Mouse (Mus musculus) heart, postnatal 4 days (tissue): ENCODE measurements around the gene Ptbp1. TPM values are rescaled to one million over a fixed set of nuclear protein-coding genes. Genes with fewer than 3 reads are reported as not detected.
A peak's percentile ranks its signal among the peaks of the same experiment; 100 is the strongest.

Experiments used
- DNase-seq: peaks from one replicate; pipeline ENCODE4 v3.0.0; 2021
- total RNA-seq, 2 experiments: library from RNA; stranded (reverse); gene quantifications; 2 replicates each; pipeline ENCODE4 v1.2.3; 2021

Gene Ptbp1
- total RNA-seq, 2 experiments from 2014 or later: 167 to 182 TPM

DNA sequence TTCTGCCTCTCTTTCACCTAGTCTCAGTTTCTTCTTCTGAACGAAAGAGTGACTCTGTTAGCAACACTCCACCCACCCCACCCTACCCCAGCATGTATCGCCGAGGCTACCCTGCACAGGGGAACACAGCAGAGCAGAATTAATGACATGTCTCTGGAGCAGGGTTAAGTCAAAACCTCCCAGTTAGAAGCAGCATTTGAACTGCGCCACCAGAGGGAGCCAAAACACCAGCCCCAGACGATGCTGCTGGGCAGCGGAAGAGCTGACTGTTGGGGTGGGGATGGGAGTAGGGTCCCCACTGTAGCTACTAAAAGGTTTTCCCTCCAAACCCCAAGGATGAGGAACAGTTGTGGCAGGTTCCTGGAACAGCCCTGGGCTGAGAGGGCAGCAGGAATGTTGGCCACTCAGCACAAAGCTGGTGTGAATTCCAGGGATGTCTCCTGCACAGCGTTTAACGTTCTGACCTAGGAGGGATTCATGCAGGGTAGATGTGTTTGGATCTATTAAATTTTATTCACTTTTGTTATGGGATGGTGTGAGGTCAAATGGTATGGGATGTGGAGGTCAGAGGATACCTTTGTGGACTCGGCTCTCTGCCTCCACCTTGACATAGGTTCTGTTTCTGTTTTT is 19.3 kb upstream of the Ptbp1 start:
- peak; percentile 87 for DNase-seq

DNA sequence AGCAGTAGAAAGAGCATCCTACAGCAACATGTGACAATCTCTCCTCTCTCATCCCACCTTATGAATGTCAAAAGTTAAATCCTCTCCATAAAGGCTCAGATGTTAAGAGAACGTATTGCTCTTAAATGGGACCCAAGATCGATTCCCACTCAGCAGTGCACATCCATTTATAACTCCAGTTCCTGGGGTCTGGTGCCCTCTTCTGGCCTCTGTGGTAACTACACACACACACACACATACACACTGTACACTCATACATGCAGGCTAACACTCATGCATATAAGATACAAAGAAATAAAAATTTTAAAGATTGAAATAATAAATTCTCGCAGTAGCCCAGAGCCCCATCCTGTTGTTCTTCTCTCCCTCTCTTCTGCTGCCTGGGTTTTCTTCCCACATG is 17.3 kb upstream of the Ptbp1 start:
- no peak for DNase-seq

DNA sequence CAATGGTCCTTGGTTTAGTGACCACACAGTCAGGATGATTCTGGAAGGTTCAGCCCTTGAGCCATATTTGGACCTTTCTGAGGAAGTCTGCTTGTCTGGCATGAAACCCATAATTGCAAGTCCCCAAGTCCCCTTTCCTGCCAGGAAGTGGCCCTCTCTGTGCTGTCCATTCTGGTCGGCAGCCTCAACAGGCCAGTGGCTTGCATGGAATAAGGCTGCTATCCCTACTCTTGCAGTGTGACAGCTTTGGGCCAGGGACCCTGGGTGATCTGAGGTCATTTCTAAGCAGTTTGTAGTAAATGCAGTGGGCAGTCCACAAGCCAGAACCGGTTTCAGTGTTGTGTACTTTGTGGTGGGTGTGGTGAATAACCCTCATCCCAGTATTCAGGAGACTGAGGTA is 16.1 kb upstream of the Ptbp1 start:
- DNase-seq: no peak

DNA sequence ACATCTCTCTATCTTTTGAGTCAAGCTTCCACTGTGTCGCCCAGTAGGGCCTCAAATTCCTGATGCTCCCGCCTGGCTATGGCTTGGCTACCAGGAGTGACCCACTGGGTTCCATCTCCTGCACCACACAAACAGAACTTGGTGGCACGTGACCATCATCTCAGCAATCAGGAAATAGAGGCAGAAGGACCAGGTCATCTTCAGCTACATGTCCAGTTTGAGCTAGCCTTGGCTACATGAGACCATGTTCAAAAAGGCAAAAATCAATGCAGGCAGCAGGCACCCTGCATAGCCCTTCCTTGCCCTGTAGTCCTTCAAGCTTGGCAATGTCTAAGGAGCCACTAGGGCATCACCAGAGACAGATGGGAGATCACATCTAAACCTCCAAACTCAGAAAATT is 14.1 kb upstream of the Ptbp1 start:
- no peak for DNase-seq

DNA sequence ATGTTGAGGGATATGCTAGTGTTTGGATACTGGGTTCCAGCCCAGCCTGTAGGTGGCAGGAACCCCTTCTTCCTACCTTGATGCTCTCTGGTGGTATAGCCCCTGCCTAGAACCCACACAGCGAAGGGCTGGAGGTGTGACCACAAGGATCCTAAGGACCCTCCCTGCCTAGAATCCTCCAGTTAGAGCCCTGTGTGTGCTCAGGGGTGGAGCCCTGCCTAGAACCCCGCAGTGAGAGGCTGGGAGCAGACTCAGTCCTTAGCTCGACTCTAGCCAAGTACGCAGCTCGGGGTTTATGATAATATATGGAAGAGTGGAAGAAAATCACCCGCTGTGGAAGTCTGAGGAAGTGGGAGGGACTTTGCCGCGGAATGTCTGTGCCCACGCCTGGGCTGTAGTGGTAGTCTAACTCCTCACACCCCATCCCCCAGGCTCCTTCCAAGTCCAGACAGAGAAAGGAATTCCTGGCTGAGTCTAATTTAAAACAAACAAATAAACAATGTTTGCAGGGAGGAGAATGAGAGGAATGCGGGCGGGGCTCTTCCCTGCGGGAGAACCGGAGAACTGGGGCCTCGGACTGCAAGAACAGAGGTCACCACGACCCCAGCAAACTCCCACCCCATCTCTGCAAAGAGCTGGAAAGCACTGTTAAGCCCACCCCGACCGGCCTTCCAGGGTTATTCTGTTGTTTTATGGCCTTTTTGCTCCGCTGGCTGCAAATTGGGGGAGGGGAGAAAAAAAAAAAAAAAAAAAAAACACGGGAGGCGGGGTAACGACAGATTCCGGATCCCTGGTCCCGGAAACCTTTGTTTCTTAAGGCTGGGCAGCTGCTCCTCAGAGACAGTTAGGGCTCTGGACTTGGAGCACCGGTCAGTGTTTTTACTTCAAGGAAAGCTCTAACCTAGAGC is 13.3 kb upstream of the Ptbp1 start:
- peak; percentile 73 for DNase-seq

DNA sequence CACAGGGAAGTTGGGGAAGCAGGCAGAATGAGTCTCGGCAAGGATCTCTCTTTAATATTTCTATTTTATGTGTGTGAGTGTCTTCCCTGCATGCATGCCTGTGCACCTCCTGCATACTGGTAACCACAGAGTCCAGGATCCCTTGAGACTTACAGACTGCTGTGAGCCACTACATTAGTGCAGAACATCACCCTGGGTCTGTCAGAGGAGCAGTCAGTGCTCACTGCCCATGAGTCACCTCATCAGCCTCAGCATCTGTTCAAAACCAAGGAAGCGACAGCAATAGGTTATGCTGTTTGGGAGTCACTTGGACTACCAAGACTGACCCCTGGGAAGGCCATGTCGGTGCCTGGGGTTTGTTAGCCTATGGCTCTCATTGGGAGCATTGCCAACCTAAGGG is 11.9 kb upstream of the Ptbp1 start:
- no peak for DNase-seq

DNA sequence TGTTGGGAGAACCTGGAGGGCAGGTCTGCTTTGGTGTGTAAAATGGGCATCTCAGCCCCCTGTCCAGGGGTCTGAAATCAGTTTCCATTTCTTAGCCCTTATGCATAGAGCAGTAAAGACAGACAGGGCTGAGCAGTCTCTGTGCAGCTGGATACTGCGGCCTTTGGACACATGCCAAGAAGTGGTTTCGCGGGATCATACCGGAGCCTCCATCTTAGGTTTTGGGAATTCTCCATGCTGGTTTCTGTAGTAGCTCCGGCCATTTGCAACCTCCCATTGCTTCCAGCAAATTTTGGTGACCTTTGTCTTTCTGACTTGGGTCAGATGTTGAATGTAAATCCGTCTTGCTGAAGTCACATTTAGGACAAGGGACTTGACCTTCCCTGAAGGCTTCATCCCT is 10.8 kb upstream of the Ptbp1 start:
- DNase-seq: no peak

DNA sequence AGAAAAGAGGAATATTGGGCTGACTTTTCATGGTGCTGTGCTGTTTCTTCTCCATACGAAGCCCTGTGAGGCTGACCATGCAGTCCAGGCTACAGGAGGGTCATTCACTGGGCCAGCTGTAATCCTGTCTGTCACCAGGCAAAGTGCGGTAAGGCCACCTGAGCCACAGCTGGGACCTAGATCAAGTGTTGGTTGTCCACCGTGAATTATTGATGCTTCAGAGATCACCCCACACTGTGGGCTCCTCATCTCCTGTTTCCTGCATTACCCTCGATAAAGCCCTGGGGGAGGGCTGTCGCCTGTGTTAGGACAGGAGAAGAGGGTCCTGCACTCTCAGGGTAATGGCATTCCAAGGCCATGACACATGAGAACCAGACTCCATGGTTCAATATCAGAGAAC is 7.7 kb upstream of the Ptbp1 start:
- no peak for DNase-seq

DNA sequence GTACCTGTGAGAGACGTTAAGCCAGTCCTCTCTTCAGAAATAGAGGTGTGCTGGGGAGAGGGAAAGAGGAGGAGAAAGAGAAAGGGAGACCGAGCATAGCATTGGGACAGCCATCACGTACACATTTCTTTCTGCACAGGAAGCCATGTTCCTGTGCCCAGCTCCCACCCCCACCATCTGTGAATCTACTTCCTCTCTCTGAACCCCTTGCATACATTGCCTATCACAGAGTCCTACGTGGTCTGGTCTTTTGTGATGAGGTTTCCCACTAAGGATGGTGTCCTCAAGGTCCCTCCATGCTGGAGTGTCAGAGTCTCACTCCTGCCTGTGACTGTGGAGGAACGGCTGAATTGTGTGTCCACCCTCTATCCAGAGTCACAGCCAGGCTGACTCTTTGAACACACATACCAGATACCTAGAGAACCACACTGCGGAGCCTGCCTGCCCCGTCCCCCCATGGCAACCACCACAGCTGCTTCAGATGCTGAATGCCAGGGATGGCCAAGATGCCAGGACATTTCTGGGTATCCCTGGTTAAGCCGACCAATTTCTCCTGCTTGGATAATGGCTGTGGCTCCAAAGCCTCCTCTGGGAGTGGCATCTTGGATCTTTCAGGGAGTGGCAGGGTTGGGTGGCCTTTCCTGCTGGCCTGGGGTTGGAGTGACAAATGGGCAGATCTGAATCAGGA is 4.1 kb upstream of the Ptbp1 start:
- no peak for DNase-seq

DNA sequence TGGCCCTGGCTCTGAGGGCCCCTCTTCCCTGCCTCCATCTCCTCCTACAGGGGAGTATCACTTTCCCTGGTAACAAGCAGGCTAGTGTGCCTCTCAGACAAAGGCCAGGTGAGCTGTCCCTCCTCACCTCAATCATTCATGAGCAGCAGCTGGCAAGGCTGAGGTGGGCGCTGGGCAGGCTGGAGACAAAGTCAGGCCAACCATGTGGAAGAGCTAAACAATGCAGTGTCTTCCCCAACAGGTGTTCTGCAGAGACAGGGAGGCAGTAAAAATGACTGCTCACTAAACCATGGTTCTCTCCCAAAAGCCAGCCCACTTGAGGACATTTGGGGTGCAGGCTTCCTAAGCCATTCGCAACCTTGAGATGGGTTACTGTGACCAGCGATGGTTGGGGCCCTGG is 2.6 kb upstream of the Ptbp1 start:
- no peak for DNase-seq

DNA sequence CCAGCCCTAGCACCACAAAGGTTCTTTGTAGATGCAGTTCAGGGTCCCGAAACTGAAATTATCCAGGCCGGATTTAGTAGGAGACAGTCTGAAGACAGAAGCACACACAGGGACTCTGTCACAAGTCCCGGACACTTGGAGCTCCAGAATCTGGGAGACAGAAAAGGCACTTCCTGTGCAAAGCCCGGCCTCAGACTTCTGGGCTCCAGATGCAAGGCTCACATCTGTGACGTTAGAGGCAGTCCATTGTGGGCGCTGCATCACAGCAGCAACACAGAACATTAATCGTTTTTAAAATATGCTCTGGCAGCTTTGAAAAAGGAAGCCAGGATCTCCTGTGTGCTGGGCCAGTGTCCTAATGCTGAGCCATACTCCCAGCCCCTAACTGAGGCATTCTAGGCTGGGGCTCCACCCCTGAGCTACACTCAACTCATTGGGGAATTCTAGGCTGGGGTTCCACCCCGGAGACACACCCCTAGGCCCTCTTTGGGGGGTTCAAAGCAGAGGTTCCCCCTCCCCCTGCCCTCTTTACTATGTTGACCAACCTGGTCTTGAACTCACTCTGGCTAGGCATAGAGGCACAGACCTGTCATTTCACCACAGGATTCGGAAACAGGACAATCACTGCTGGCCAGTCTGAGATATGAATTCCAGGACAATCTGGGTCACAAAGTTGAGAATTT is 2.0 kb upstream of the Ptbp1 start:
- peak; percentile 64 for DNase-seq

DNA sequence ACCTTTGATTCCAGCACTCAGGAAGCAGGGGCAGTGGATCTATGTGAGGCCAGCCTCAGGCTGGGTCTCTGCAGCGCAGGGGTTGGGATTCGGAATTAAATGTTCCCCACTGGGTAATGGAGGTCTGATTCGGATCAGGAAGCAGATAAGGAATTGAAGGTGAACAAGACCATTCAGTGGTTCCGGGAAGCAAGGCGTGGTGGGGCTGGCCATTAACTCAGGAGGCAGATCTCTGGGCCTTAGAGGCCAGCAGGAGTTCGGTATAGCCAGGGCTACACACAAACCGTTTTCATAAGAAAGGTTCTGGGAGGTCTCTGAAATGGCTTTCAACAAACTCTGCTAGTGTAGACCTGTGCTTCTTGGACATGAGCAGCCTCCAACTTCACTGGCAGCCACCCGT is 1.4 kb upstream of the Ptbp1 start:
- no peak for DNase-seq

DNA sequence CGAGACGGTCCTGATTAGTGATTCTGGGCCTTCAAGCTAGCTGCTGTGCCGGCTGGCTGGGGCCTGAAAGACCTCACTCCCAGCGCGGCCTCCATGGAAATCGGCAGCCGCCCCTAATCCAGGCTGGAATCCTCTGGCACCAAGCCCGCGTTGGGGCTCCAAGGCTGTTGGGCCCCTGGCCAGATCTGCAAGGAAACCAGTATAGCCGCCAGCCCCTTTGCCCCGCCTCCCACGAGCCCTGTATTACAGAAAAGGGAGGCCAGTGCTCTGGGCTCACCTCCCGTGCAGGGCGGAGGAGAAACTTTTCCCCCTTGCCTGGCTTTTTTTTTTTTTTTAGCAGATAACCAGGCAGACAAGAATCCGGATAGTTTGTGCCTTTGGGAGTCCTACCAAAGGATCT is 835 bp upstream of the Ptbp1 start:
- peak; percentile 100 for DNase-seq

DNA sequence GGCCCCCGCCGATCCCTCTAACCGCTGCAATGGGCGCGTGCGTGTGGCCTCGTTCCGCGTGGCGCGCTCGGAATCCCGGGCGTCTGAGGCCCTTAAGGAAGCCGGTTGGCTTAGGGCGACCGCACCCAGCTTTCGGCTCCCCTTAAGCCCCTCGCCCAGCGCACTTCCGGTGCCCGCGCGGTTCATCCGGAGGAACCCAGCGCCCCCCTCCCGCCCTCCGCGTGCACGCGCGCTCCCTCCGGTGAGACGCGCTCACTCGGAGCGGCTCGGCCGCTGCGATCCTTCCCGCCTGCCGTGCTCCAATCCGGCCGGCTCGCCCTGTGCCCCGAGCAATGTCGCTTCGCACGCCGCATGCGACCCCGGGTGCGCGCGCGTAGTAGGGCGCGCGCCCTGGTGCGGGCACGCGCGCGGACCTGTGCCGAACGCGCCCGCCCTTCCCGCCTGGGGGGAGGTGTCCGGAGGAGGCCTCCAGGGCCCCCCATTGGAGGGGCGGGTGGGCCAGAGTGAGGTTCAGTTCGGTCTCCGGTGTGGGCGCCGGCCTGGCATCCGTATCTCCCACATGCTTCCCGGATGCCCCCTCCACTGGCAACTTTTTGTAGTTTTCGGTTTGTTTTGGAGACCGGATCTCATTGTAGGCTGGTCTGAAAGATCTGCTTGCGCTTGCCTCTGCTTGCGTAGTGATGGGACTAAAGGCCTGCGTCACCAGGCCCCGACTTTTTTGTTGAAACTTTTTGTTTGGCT is 744 bp downstream of the Ptbp1 start:
- peak; percentile 77 for DNase-seq

DNA sequence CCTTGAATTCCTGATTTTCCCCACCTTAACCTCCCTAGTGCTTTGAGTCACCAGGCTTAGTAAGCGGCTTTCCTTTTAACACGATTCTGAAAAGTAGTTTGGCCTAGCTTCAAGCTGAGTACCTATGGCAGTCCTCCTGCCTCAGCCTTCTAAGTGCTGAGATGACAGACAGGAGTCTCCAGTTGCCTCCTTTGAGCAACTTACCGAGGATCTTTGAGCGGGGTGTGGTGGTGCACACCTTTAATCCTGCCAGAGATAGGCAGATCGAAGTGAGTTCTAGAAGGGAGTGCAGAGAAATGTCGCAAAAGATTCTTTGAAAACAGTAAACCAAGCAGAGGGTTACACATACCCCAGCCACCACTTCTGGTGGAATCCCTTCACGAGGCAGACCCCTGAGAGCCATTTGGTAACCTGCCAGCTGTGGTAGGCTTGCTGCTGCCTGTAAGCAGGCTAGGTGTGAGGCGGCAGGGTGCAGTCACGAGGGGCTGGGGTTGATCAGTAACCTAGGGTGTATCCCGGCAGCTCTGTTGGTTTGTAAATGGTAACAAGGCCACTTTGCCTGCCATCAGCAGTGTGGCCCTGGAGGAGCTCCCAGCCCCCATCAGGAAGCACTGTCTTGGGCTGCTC is 1.4 kb downstream of the Ptbp1 start:
- peak; percentile 59 for DNase-seq

DNA sequence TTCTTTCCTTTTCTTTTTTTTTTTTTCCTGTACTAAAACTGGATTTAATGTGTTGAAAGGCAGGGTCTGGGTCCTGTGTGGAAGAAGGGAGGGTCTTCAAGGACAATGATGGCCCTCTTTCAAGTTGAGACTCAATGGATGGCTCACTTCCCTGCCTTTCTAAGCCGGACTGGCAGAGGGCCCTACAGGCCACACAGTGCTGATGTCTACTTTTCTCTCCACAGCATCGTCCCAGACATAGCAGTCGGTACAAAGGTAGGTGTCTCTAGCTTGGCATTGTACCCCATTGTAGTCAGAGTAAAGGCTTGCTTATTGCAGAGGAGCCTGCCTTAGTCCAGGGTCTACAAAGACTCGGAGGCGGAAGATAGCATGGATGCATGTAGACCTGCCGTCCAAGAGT is 2.1 kb downstream of the Ptbp1 start:
- DNase-seq: no peak

DNA sequence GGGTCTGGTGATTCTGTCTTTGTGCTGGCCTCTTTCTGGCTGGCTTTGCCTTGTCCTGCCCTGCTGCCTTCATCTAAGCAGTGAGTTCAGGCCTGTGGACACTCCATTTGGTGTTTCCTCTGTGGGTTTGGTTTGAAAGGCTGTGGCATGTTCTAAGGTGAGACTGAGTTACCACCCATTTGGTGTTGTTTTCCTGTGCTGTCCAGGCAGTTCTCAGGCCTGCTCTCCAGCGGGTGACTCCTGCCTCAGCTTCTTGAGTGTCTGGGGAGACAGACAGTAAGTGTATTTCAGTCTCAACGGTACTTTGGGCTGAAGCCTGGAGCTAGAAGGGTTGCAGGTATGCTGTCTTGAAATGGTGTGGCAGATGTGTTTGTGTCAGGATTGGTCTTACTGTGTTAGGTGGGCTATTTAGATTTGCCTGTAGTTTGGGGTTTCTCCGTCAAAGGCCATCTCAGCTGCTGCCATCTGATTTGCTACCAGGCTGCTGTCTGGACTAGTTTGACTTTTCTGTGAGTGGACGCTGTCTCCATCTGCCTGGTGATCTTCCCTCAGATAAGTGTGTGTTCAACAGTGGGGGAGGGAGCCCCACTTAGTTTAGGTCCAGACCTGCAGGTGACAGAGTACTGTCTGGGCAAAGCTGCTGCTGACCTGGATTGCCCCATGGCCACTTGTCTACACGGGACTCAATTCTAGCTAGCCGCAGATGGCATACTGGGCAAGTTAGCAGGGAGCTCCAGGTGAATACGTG is 2.7 kb downstream of the Ptbp1 start:
- DNase-seq: no peak

DNA sequence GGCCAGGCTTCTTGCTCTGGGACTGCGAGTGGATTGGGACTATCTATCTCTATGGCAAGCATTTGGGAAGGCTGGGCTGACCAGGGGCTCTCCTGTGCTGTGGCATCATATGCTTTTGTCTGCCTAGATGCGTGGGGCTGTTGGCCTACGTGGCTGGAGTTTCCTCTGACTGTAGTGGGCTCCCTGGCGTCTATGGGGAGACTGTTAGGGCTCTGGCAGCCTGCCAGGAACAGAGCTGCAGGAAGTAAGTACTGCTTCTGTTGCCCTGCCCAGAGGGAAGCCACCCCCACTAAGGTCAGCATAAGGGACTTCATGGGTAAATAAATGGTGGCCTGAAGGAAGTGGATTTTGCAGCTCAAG is 3.2 kb downstream of the Ptbp1 start:
- peak; percentile 82 for DNase-seq

DNA sequence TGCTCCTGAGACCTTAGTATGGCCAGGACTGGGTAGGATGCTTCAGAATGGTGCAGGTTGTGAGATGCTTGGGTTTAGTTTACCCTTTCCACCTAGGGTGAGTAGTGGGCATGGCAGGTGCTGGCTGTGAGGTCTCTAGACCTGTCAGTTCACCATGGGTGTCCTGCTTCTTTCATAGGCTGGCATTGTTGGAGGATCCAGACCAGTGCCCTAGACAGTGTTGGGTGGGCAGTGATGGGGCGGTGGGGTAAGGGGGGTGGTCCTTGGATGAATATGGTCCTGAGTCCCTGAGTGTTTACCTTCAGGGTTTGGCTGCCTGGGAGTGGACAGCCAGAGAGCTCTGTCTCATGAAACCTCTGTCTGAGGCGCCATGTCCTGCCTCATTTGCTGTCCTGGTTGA is 3.7 kb downstream of the Ptbp1 start:
- no peak for DNase-seq

DNA sequence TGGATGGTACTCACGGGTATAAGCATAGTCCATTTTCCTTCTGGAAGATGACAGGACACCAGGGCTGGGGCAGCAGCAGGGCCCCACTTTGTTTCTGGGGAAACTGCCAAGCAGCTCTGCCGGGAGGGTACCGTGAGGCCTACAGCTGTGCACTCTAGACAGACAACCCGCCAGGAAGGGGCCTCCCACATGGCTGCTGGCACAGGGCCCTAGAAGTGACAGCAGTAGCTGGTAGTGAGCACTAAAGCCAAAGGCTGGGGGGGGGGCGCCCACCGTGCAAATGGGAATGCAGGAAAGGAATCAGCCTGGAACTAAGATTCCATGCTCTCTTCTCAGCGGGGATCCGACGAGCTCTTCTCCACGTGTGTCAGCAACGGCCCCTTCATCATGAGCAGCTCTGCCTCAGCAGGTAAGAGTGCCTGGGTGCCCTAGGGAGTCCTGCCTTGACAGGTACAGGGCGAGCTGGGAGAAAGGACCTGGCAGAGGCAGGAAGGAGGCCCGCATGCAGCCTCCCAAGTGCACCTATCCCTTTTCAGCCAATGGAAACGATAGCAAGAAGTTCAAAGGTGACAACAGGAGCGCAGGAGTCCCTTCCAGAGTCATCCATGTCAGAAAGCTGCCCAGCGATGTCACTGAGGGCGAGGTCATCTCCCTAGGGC is 4.3 kb downstream of the Ptbp1 start:
- peak; percentile 90 for DNase-seq

DNA sequence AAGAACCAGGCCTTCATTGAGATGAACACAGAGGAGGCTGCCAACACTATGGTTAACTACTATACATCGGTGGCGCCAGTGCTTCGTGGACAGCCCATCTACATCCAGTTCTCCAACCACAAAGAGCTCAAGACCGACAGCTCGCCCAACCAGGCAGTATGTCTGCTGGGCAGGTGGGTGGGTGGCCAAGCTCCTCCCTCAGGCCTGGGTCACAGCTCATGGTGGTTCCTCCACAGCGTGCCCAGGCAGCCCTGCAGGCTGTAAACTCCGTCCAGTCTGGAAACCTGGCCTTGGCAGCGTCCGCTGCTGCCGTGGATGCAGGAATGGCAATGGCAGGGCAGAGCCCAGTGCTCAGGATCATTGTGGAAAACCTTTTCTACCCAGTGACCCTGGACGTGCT is 4.9 kb downstream of the Ptbp1 start:
- peak; percentile 50 for DNase-seq
